Mouse (Mus musculus) ES-E14 (cell line): Measurements from ENCODE around the gene Hnf4a. TPM values are rescaled to one million over a fixed set of nuclear protein-coding genes. Genes with fewer than 3 reads are reported as not detected.

Source experiments
- DNase-seq: peaks from one replicate; pipeline ENCODE4 v3.0.0-alpha.2; 2013; ENCODE audit warnings: low read depth, low spot score
- H3K27ac ChIP-seq: 2 replicates; pipeline ENCODE4 v1.5.1; 2012; ENCODE audit warnings: low read depth, mild to moderate bottlenecking, low read length, moderate library complexity, mixed read lengths; ENCODE audit not compliant: poor library complexity, insufficient read depth, severe bottlenecking
- H3K36me3 ChIP-seq: 2 replicates; pipeline ENCODE4 v1.6.1; 2012; ENCODE audit warnings: mild to moderate bottlenecking, low read length, moderate library complexity, mixed read lengths; ENCODE audit not compliant: control insufficient read depth, poor library complexity, insufficient read depth, severe bottlenecking
- H3K4me1 ChIP-seq, 2 experiments: fragments of 150-350 bp in 1 of 2; sonication (generic) in 1 of 2; 2 replicates each; pipeline ENCODE4 v1.6.1; 2012; ENCODE audit warnings: low read length in 2 of 2, mild to moderate bottlenecking in 1 of 2, mixed read lengths in 1 of 2; ENCODE audit not compliant: control insufficient read depth in 2 of 2, insufficient read depth in 2 of 2, poor library complexity in 1 of 2
- H3K4me3 ChIP-seq, 2 experiments: fragments of 150-350 bp in 1 of 2; sonication (generic) in 1 of 2; 2 replicates each; pipeline ENCODE4 v1.5.1; 2012; ENCODE audit warnings: low read length in 2 of 2, low read depth in 1 of 2, mild to moderate bottlenecking in 1 of 2, mixed read lengths in 1 of 2; ENCODE audit not compliant: insufficient read depth in 1 of 2, poor library complexity in 1 of 2, severe bottlenecking in 1 of 2
- H3K9ac ChIP-seq: 2 replicates; pipeline ENCODE4 v1.6.1; 2012; ENCODE audit warnings: low read depth, mild to moderate bottlenecking, low read length, mixed read lengths; ENCODE audit not compliant: poor library complexity, insufficient read depth, severe bottlenecking
- H3K9me3 ChIP-seq: fragments of 150-350 bp; sonication (generic); 2 replicates; pipeline ENCODE4 v1.6.1; 2012; ENCODE audit warnings: low read depth, mild to moderate bottlenecking, low read length; ENCODE audit not compliant: control insufficient read depth, insufficient read depth
- CHD2 ChIP-seq: IDR thresholded peaks from 2 replicates; pipeline ENCODE4 v1.6.1; 2014; ENCODE audit warnings: mild to moderate bottlenecking, low read depth, low read length, inconsistent platforms
- HCFC1 ChIP-seq: IDR thresholded peaks from 2 replicates; pipeline ENCODE4 v1.6.1; 2012; ENCODE audit warnings: low read length, inconsistent platforms, borderline replicate concordance; ENCODE audit not compliant: insufficient read depth
- MAFK ChIP-seq: IDR thresholded peaks from 2 replicates; pipeline ENCODE4 v1.6.1; 2014; ENCODE audit warnings: mild to moderate bottlenecking, low read depth, low read length, inconsistent platforms; ENCODE audit not compliant: insufficient read depth
- ZC3H11A ChIP-seq: IDR thresholded peaks from 2 replicates; pipeline ENCODE4 v1.6.1; 2012; ENCODE audit warnings: low read depth, mild to moderate bottlenecking, inconsistent platforms, low read length, borderline replicate concordance
- ZNF384 ChIP-seq: IDR thresholded peaks from 2 replicates; pipeline ENCODE4 v1.6.1; 2012; ENCODE audit warnings: low read depth, low read length, inconsistent platforms
- in situ Hi-C, 2 experiments: fragments of 600-800 bp; cut with MboI; formaldehyde crosslinking; loops; one replicate each; pipeline ENCODE4 v1.15.1; 2025; ENCODE audit warnings: low sequenced_read_pairs in 2 of 2, inconsistent platforms in 1 of 2; ENCODE audit not compliant: unreplicated experiment in 2 of 2
- total RNA-seq: library from RNA; depleted of rRNA; stranded (reverse); fragments of 300-350 nt; gene quantifications from 2 replicates; pipeline ENCODE4 v1.2.3, GENCODE M21; 2012

Hnf4a gene
- total RNA-seq, 1 experiment, result 1.1 TPM

DNA sequence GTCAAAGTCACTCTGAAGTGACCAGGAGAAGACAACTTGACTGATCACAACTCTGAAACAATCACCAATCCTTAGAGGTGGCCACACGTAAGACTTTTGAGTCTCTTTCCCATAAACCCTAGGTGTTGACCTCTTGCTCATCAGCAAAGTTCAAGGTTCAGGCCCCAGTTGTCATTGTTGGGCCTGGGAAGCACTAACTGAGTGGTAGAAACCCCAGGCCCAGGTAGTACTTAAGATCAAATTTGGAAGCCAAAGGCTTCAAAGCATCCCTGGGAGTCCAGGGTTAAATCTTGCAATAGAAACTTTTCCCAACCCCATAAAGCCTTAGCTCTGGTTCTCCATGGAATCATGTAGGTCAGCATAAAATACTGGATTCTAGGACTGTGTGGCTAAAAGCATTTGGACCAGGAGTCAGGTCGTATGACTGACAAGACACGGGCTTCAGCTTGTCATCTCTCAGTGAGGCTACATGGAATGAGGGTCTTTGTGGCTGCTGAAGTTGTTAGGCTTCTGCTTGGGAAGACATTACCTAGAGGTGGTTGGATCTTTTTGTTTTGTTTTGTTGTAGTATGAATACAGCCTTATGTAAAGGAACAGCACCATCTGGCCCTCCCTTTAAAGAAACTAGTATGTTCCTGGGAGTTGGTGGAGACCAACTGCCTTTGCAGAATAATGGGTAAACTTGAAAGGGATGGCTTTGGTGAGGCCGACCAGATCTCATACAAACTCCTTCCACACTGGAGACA lies 109.5 kb downstream of the Hnf4a start:
- H3K27ac ChIP-seq, result no peak overlapping the region
- H3K4me1 ChIP-seq, result peaks cover 2 to 5% of the 10 kb centered on the region in 2 experiments; a peak in 1 of 4 replicates
- no peaks in the 10 kb centered on the region for H3K9me3 ChIP-seq
- no peak for TF ChIP-seq CHD2
- DNase-seq, result no peak
- no peak overlapping the region for H3K4me3 ChIP-seq
- in situ Hi-C loops, result no loop called here
- peaks cover 8% of the 10 kb centered on the region; the same call in 1 of the 2 replicates for H3K36me3 ChIP-seq
- no peak overlapping the region for H3K9ac ChIP-seq

DNA sequence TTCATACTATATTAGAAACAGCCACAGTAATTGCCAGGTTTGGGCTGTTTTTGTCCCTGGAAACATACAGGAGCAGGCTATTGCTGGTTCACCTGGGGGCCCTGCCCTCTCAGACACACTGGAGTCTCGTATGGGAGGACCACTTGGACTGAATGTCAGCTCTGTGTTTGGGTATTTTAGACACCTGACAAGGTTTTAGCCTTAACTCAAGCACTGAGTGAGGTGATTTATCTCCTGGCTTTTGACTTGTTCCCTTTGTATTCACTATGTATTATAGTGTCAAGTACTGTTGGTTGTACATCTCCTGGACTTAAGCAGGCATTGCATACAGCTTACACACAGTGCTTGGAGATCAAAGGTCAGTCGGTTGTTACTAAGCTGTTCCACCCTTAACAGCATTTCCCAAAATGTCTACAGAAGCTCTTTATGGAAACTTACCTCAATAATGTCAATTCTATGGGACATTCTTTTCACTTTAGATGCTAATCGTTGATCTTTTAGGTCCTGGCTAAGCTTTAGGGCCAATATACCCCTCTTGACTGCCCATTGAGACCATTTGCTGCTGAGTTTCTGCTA lies 110.1 kb downstream of the Hnf4a start:
- no peak overlapping the region for H3K9ac ChIP-seq
- in situ Hi-C loops, result no loop called here
- no peak overlapping the region for H3K4me3 ChIP-seq
- H3K4me1 ChIP-seq, result no peaks in the 10 kb centered on the region; a peak in 1 of 4 replicates
- no peak overlapping the region for H3K27ac ChIP-seq
- no peak for DNase-seq
- H3K36me3 ChIP-seq, result peaks cover 7% of the 10 kb centered on the region; the same call in 1 of the 2 replicates
- H3K9me3 ChIP-seq, result no peaks in the 10 kb centered on the region
- TF ChIP-seq MAFK (no peak), CHD2 (no peak), HCFC1 (no peak), ZNF384 (no peak), ZC3H11A (no peak)

DNA sequence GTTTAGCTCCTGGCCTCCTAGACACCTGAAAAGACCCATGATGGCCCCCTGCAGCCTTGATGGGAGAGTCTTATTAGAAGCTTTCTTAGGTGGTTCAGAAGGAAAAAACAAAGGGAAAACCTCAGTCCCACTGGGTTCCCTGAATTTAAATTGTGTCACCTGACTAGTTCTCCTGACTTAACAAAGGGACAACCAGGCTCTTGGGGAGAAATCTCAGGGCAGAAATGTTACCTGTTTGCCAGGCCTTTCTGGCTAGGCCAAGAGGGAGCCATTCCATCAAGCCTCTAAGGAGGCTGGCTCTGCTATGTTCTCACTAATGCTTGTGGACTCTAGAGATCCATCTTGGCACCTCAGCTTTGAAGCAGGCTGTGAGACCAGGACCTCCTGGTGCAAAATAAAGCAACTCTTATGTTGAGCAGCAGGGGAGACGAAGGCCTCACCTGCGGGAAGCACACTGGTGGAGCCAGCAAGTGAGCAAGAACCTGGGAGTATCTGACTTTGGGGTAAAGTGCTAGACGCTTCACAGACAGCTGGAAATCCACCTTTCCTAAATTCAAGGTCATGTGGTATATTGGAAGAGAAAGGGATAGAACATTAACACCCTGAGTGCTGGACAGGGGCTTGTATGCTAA lies 110.7 kb downstream of the Hnf4a start:
- TF ChIP-seq CHD2, result no peak
- TF ChIP-seq HCFC1, result no peak
- TF ChIP-seq MAFK, result no peak
- no peak for TF ChIP-seq ZC3H11A
- no peak for TF ChIP-seq ZNF384
- H3K36me3 ChIP-seq, result peaks cover 6% of the 10 kb centered on the region
- no peaks in the 10 kb centered on the region for H3K9me3 ChIP-seq
- in situ Hi-C loops, result no loop called here
- no peak for DNase-seq
- H3K4me3 ChIP-seq, result no peak overlapping the region
- H3K27ac ChIP-seq, result no peak overlapping the region
- no peak overlapping the region for H3K9ac ChIP-seq
- H3K4me1 ChIP-seq, result no peaks in the 10 kb centered on the region

DNA sequence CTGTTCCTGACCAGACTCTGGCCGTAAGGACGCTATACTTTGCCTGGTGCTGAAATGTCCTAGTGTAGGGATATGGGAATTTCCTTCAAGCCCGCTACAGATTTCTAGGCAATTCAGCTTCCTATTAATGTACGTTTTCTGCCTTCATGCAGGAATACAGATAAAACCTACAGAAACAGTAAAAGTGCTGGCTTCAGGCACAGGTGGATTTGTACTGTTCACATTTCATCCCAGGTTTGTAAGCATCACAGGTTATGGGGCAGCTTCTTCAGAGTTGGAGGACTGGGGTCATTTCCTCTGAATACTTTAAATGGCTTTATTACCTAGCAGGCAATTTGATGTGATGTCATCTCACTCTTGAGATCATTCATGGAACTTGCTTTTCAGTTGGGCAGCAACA lies 111.3 kb downstream of the Hnf4a start:
- no peaks in the 10 kb centered on the region for H3K9me3 ChIP-seq
- no peak overlapping the region for H3K9ac ChIP-seq
- H3K27ac ChIP-seq, result no peak overlapping the region
- DNase-seq, result no peak
- peaks cover 5% of the 10 kb centered on the region for H3K36me3 ChIP-seq
- no peaks in the 10 kb centered on the region for H3K4me1 ChIP-seq
- in situ Hi-C loops, result no loop called here
- H3K4me3 ChIP-seq, result no peak overlapping the region
- no peak for TF ChIP-seq MAFK
- no peak for TF ChIP-seq HCFC1
- no peak for TF ChIP-seq ZC3H11A
- TF ChIP-seq ZNF384, result no peak
- no peak for TF ChIP-seq CHD2
